Mouse (Mus musculus) hindbrain, embryonic 15.5 days (tissue): ENCODE measurements around the gene Ap1m2. TPM values are rescaled to one million over a fixed set of nuclear protein-coding genes. Genes with fewer than 3 reads are reported as not detected.
A peak's percentile ranks its signal among the peaks of the same experiment; 100 is the strongest.
"Not testable (repeated sequence)": the region's sequence is repeated elsewhere in the genome, so short reads cannot be mapped to it uniquely, and the experiment has no call there.

Experiments used
- ATAC-seq: fragments of 200-750 bp; cut with Nextera tagmentation; 2 replicates; pipeline ENCODE4 v1.8.0; 2017; ENCODE audit warnings: low read depth, moderate number of reproducible peaks, moderate TSS enrichment; ENCODE audit not compliant: low FRiP score
- H3K27ac ChIP-seq: fragments of 300-500 bp; sonication (generic); replicated peaks from 2 replicates; pipeline ENCODE4 v1.5.1; 2015; ENCODE audit warnings: mild to moderate bottlenecking, inconsistent platforms
- H3K27me3 ChIP-seq: fragments of 300-500 bp; sonication (generic); 2 replicates; pipeline ENCODE4 v1.6.1; 2015; ENCODE audit warnings: control low read depth, inconsistent platforms
- H3K36me3 ChIP-seq: fragments of 300-500 bp; sonication (generic); 2 replicates; pipeline ENCODE4 v1.6.1; 2015; ENCODE audit warnings: control low read depth, inconsistent platforms
- H3K4me1 ChIP-seq: fragments of 300-500 bp; sonication (generic); replicated peaks from 2 replicates; pipeline ENCODE4 v1.6.1; 2015; ENCODE audit warnings: control low read depth, inconsistent platforms
- H3K4me2 ChIP-seq: fragments of 300-500 bp; sonication (generic); 2 replicates; pipeline ENCODE4 v1.6.1; 2015; ENCODE audit warnings: moderate library complexity, mild to moderate bottlenecking, inconsistent platforms
- H3K4me3 ChIP-seq: fragments of 300-500 bp; sonication (generic); 2 replicates; pipeline ENCODE4 v1.5.1; 2015; ENCODE audit warnings: mild to moderate bottlenecking, inconsistent platforms
- H3K9ac ChIP-seq: fragments of 300-500 bp; sonication (generic); 2 replicates; pipeline ENCODE4 v1.6.1; 2015; ENCODE audit warnings: inconsistent platforms
- H3K9me3 ChIP-seq: fragments of 300-500 bp; sonication (generic); 2 replicates; pipeline ENCODE4 v1.6.1; 2016; ENCODE audit warnings: control low read depth, inconsistent platforms
- WGBS: fragments of 180-500 bp; shearing (Covaris S2); methylation state at CpG from one replicate; pipeline ENCODE4 v1.1.7; 2015; 5-methylcytosine and 5-hydroxymethylcytosine counted together
- polyA plus RNA-seq: library from polyadenylated mRNA; unstranded; fragments of >200 nt; fragmentation: Nextera tagmentation; extraction: Ambion mirVana; gene quantifications from 2 replicates; pipeline ENCODE4 v1.2.1, GENCODE M21; 2015

Gene Ap1m2
- polyA plus RNA-seq, 1 experiment from 2014 or later = 3.1 TPM

- no peak overlapping the region for H3K9ac ChIP-seq
- no peaks in the 10 kb centered on the region for H3K9me3 ChIP-seq
- no peaks in the 10 kb centered on the region for H3K36me3 ChIP-seq
- WGBS = 71% methylated on average over 15 of the region's 15 CpGs
- ATAC-seq = no peak
- no peak overlapping the region for H3K27ac ChIP-seq
- no peak overlapping the region for H3K4me3 ChIP-seq
- H3K4me2 ChIP-seq = no peak overlapping the region
- no peaks in the 10 kb centered on the region for H3K4me1 ChIP-seq
- peaks cover 10% of the 10 kb centered on the region for H3K27me3 ChIP-seq
Measured at GRCm38 (mm10) chr9:21309150-21309741, 2.9 kb downstream of the Ap1m2 start.

- ATAC-seq = no peak
- Histone ChIP-seq H3K27me3 (no peaks in the 10 kb centered on the region), H3K4me3 (no peak overlapping the region), H3K9ac (no peak overlapping the region), H3K9me3 (no peaks in the 10 kb centered on the region), H3K4me1 (no peaks in the 10 kb centered on the region), H3K4me2 (no peak overlapping the region), H3K36me3 (no peaks in the 10 kb centered on the region), H3K27ac (no peak overlapping the region)
- WGBS = 90% methylated on average over 7 of the region's 7 CpGs
Measured at GRCm38 (mm10) chr9:21305065-21305464, 7.1 kb downstream of the Ap1m2 start.

GRCm38 (mm10) chr9:21299014-21299413 is 13.1 kb downstream of the Ap1m2 start:
- WGBS = 83% methylated on average over 10 of the region's 10 CpGs
- Histone ChIP-seq H3K9ac (no peak overlapping the region), H3K27me3 (no peaks in the 10 kb centered on the region), H3K9me3 (no peaks in the 10 kb centered on the region), H3K4me2 (no peak overlapping the region), H3K36me3 (no peaks in the 10 kb centered on the region), H3K4me3 (no peak overlapping the region), H3K27ac (no peak overlapping the region), H3K4me1 (no peaks in the 10 kb centered on the region)
- ATAC-seq = no peak

GRCm38 (mm10) chr9:21292271-21292670 is 19.9 kb downstream of the Ap1m2 start:
- no peak for ATAC-seq

GRCm38 (mm10) chr9:21291868-21292267 is 20.3 kb downstream of the Ap1m2 start:
- H3K4me3 ChIP-seq = peak overlapping the region; percentile 53
- not testable (repeated sequence) for ATAC-seq, H3K9ac ChIP-seq, H3K9me3 ChIP-seq, H3K27me3 ChIP-seq, H3K36me3 ChIP-seq
- H3K4me2 ChIP-seq = peak overlapping the region; percentile 79
- WGBS = 21% methylated on average over 7 of the region's 7 CpGs
- H3K27ac ChIP-seq = peak overlapping the region; percentile 56
- peaks cover 31% of the 10 kb centered on the region for H3K4me1 ChIP-seq

More at GRCm38 (mm10) chr9:21292271-21292670, 19.9 kb downstream of the Ap1m2 start:
- Histone ChIP-seq H3K9me3 (no peaks in the 10 kb centered on the region), H3K27ac (no peak overlapping the region), H3K4me2 (no peak overlapping the region), H3K4me3 (no peak overlapping the region), H3K27me3 (no peaks in the 10 kb centered on the region), H3K36me3 (no peaks in the 10 kb centered on the region), H3K9ac (no peak overlapping the region), H3K4me1 (peaks cover 27% of the 10 kb centered on the region)
- WGBS = 93% methylated on average over 3 of the region's 3 CpGs

GRCm38 (mm10) chr9:21291022-21291787 is 20.9 kb downstream of the Ap1m2 start, which contains the start of gene Cdkn2d:
Gene Cdkn2d (minus strand): TSS chr9:21291407.
- Histone ChIP-seq H3K4me2 (peak within 1 kb of the TSS; percentile 79), H3K4me3 (peak within 1 kb of the TSS; percentile 53), H3K27ac (peak within 1 kb of the TSS; percentile 83), H3K9ac (peak within 1 kb of the TSS; percentile 85), H3K36me3 (no peaks in the 10 kb centered on the region), H3K9me3 (no peaks in the 10 kb centered on the region), H3K4me1 (peaks cover 37% of the 10 kb centered on the region), H3K27me3 (no peaks in the 10 kb centered on the region)
- under 1% methylated on average over 43 of the region's 51 CpGs for WGBS
- peak; percentile 97 for ATAC-seq

GRCm38 (mm10) chr9:21290589-21290988 is 21.5 kb downstream of the Ap1m2 start:
- Histone ChIP-seq H3K27me3 (no peaks in the 10 kb centered on the region), H3K36me3 (0 out of 2 replicates have a peak, but pooled peaks cover 2% of the 10 kb centered on the region)
- 0% methylated on average over 20 of the region's 20 CpGs for WGBS

GRCm38 (mm10) chr9:21289337-21289671 is 22.8 kb downstream of the Ap1m2 start:
- Histone ChIP-seq H3K27ac (no peak overlapping the region), H3K27me3 (no peaks in the 10 kb centered on the region), H3K4me1 (peaks cover 38% of the 10 kb centered on the region), H3K4me3 (no peak overlapping the region), H3K9ac (no peak overlapping the region), H3K9me3 (no peaks in the 10 kb centered on the region), H3K36me3 (0 out of 2 replicates have a peak, but pooled peaks cover 9% of the 10 kb centered on the region), H3K4me2 (peak overlapping the region; percentile 79)
- WGBS = 86% methylated on average over 2 of the region's 2 CpGs
- no peak for ATAC-seq

More at GRCm38 (mm10) chr9:21290589-21290988, 21.5 kb downstream of the Ap1m2 start:
- Histone ChIP-seq H3K4me1 (peaks cover 38% of the 10 kb centered on the region), H3K27ac (peak overlapping the region; percentile 83), H3K4me3 (peak overlapping the region; percentile 53), H3K9me3 (no peaks in the 10 kb centered on the region), H3K4me2 (peak overlapping the region; percentile 79), H3K9ac (peak overlapping the region; percentile 85)
- ATAC-seq = no peak

- H3K9ac ChIP-seq = peak overlapping the region; percentile 60
- ATAC-seq = no peak
- no peaks in the 10 kb centered on the region for H3K9me3 ChIP-seq
- WGBS = 81% methylated on average over 13 of the region's 13 CpGs
- peak overlapping the region; percentile 62 for H3K4me3 ChIP-seq
- peaks cover 38% of the 10 kb centered on the region for H3K4me1 ChIP-seq
- H3K36me3 ChIP-seq = peaks cover 13% of the 10 kb centered on the region
- H3K4me2 ChIP-seq = peak overlapping the region; percentile 79
- peak overlapping the region; percentile 84 for H3K27ac ChIP-seq
- H3K27me3 ChIP-seq = no peaks in the 10 kb centered on the region
Measured at GRCm38 (mm10) chr9:21288404-21289336, 23.5 kb downstream of the Ap1m2 start.

GRCm38 (mm10) chr9:21287571-21288402 is 24.4 kb downstream of the Ap1m2 start, which contains the start of gene Kri1:
Gene Kri1 (minus strand): TSS chr9:21287969.
- H3K9ac ChIP-seq = peak within 1 kb of the TSS; percentile 60
- ATAC-seq = peak; percentile 83
- no peaks in the 10 kb centered on the region for H3K9me3 ChIP-seq
- peak within 1 kb of the TSS; percentile 79 for H3K4me2 ChIP-seq
- peaks cover 38% of the 10 kb centered on the region for H3K4me1 ChIP-seq
- peaks cover 16% of the 10 kb centered on the region for H3K36me3 ChIP-seq
- peak within 1 kb of the TSS; percentile 84 for H3K27ac ChIP-seq
- no peaks in the 10 kb centered on the region for H3K27me3 ChIP-seq
- H3K4me3 ChIP-seq = peak within 1 kb of the TSS; percentile 62
- WGBS = under 1% methylated on average over 56 of the region's 59 CpGs

- Histone ChIP-seq H3K9me3 (no peaks in the 10 kb centered on the region), H3K4me1 (peaks cover 38% of the 10 kb centered on the region), H3K36me3 (peaks cover 24% of the 10 kb centered on the region), H3K9ac (peak overlapping the region; percentile 60; the same call in 1 of the 2 replicates), H3K27me3 (no peaks in the 10 kb centered on the region), H3K4me3 (peak overlapping the region; percentile 62), H3K27ac (no peak overlapping the region), H3K4me2 (peak overlapping the region; percentile 79)
- no peak for ATAC-seq
- WGBS = 64% methylated on average over 3 of the region's 3 CpGs
Measured at GRCm38 (mm10) chr9:21286753-21287152, 25.4 kb downstream of the Ap1m2 start.
